Mouse (Mus musculus): ENCODE results near the gene Dixdc1. TPM values are rescaled to one million over a fixed set of nuclear protein-coding genes. Genes with fewer than 3 reads are reported as not detected.

Gene Dixdc1
- total and polyA plus RNA-seq, 2 experiments from 2014 or later: 26.8 to 54.3 TPM

GRCm38 (mm10) chr9:50692626-50693580, 46.4 kb downstream of the Dixdc1 start:
- no peak for TF ChIP-seq CTCF (IDR thresholded peaks at IDR 0.05; ENCODE audit: low read depth)
- peaks cover 8% of the 10 kb centered on the region; the same call in 1 of the 2 replicates for H3K4me1 ChIP-seq (ENCODE audit: insufficient read depth)
- peaks cover 36% of the 10 kb centered on the region for H3K36me3 ChIP-seq (ENCODE audit: insufficient read depth)
- DNase-seq: no peak
- no peak overlapping the region for H3K27ac ChIP-seq (ENCODE audit: low read depth, low read length)
- H3K4me2 ChIP-seq (ENCODE audit: low read depth): no peak overlapping the region
- WGBS: 15% methylated on average over 13 of the region's 13 CpGs
- no peaks in the 10 kb centered on the region for H3K9me3 ChIP-seq (ENCODE audit: low read length)
- ATAC-seq: no peak
- no peak overlapping the region for H3K4me3 ChIP-seq (ENCODE audit: low read depth, low read length)
- no peak overlapping the region for H3K9ac ChIP-seq
- H3K27me3 ChIP-seq (ENCODE audit: insufficient read depth, low read length): no peaks in the 10 kb centered on the region

GRCm38 (mm10) chr9:50686866-50687652, 52.3 kb downstream of the Dixdc1 start:
- peaks cover 73% of the 10 kb centered on the region for H3K36me3 ChIP-seq (ENCODE audit: insufficient read depth)
- ATAC-seq: no peak

GRCm38 (mm10) chr9:50681727-50682126, 57.6 kb downstream of the Dixdc1 start:
- Histone ChIP-seq H3K9ac (no peak overlapping the region), H3K4me3 (ENCODE audit: low read depth, low read length) (no peak overlapping the region), H3K9me3 (ENCODE audit: low read length) (no peaks in the 10 kb centered on the region), H3K36me3 (ENCODE audit: insufficient read depth) (peaks cover 82% of the 10 kb centered on the region), H3K4me1 (ENCODE audit: insufficient read depth) (no peaks in the 10 kb centered on the region), H3K4me2 (ENCODE audit: low read depth) (no peak overlapping the region), H3K27ac (ENCODE audit: low read depth, low read length) (no peak overlapping the region), H3K27me3 (ENCODE audit: insufficient read depth, low read length) (no peaks in the 10 kb centered on the region)
- no peak for TF ChIP-seq CTCF (IDR thresholded peaks at IDR 0.05; ENCODE audit: low read depth)
- WGBS: 75% methylated on average over 7 of the region's 7 CpGs
- ATAC-seq (no peak), DNase-seq (no peak)

More at GRCm38 (mm10) chr9:50686866-50687652, 52.3 kb downstream of the Dixdc1 start:
- Histone ChIP-seq H3K9ac (no peak overlapping the region), H3K27me3 (ENCODE audit: insufficient read depth, low read length) (no peaks in the 10 kb centered on the region), H3K9me3 (ENCODE audit: low read length) (no peaks in the 10 kb centered on the region), H3K4me3 (ENCODE audit: low read depth, low read length) (no peak overlapping the region), H3K4me1 (ENCODE audit: insufficient read depth) (no peaks in the 10 kb centered on the region), H3K4me2 (ENCODE audit: low read depth) (no peak overlapping the region), H3K27ac (ENCODE audit: low read depth, low read length) (no peak overlapping the region)
- WGBS: 79% methylated on average over 6 of the region's 6 CpGs
- no peak for TF ChIP-seq CTCF (IDR thresholded peaks at IDR 0.05; ENCODE audit: low read depth)
- no peak for DNase-seq

GRCm38 (mm10) chr9:50679406-50679805, 59.9 kb downstream of the Dixdc1 start:
- no peak for DNase-seq
- H3K27ac ChIP-seq (ENCODE audit: low read depth, low read length): no peak overlapping the region
- WGBS: 96% methylated on average over 1 of the region's 1 CpGs
- no peaks in the 10 kb centered on the region for H3K4me1 ChIP-seq (ENCODE audit: insufficient read depth)
- ATAC-seq: no peak
- no peak overlapping the region for H3K9ac ChIP-seq
- peaks cover 70% of the 10 kb centered on the region for H3K36me3 ChIP-seq (ENCODE audit: insufficient read depth)
- no peak overlapping the region for H3K4me2 ChIP-seq (ENCODE audit: low read depth)
- H3K27me3 ChIP-seq (ENCODE audit: insufficient read depth, low read length): no peaks in the 10 kb centered on the region
- TF ChIP-seq CTCF (IDR thresholded peaks at IDR 0.05; ENCODE audit: low read depth): no peak
- no peaks in the 10 kb centered on the region for H3K9me3 ChIP-seq (ENCODE audit: low read length)
- H3K4me3 ChIP-seq (ENCODE audit: low read depth, low read length): no peak overlapping the region

GRCm38 (mm10) chr9:50674771-50675170, 64.5 kb downstream of the Dixdc1 start:
- DNase-seq (no peak), ATAC-seq (no peak)
- H3K9me3 ChIP-seq (ENCODE audit: low read length): no peaks in the 10 kb centered on the region
- H3K9ac ChIP-seq: no peak overlapping the region
- H3K4me1 ChIP-seq (ENCODE audit: insufficient read depth): no peaks in the 10 kb centered on the region
- WGBS: 19% methylated on average over 1 of the region's 1 CpGs
- TF ChIP-seq CTCF (IDR thresholded peaks at IDR 0.05; ENCODE audit: low read depth): no peak
- H3K27me3 ChIP-seq (ENCODE audit: insufficient read depth, low read length): no peaks in the 10 kb centered on the region
- H3K4me2 ChIP-seq (ENCODE audit: low read depth): no peak overlapping the region
- H3K4me3 ChIP-seq (ENCODE audit: low read depth, low read length): no peak overlapping the region
- H3K36me3 ChIP-seq (ENCODE audit: insufficient read depth): peaks cover 26% of the 10 kb centered on the region
- H3K27ac ChIP-seq (ENCODE audit: low read depth, low read length): no peak overlapping the region

- no peak overlapping the region for H3K4me2 ChIP-seq (ENCODE audit: low read depth)
- WGBS: 28% methylated on average over 5 of the region's 5 CpGs
- no peak overlapping the region for H3K9ac ChIP-seq
- DNase-seq: peak; percentile 49
- peak; percentile 78 for ATAC-seq
- no peaks in the 10 kb centered on the region for H3K27me3 ChIP-seq (ENCODE audit: insufficient read depth, low read length)
- H3K4me1 ChIP-seq (ENCODE audit: insufficient read depth): no peaks in the 10 kb centered on the region
- H3K27ac ChIP-seq (ENCODE audit: low read depth, low read length): no peak overlapping the region
- H3K4me3 ChIP-seq (ENCODE audit: low read depth, low read length): no peak overlapping the region
- TF ChIP-seq CTCF (IDR thresholded peaks at IDR 0.05; ENCODE audit: low read depth): peak; percentile 74
- peaks cover 17% of the 10 kb centered on the region for H3K36me3 ChIP-seq (ENCODE audit: insufficient read depth)
- no peaks in the 10 kb centered on the region for H3K9me3 ChIP-seq (ENCODE audit: low read length)
These were observed 68.6 kb downstream of the Dixdc1 start for GRCm38 (mm10) chr9:50670690-50671089.
